Mouse (Mus musculus) erythroblast, adult 5-6 weeks (primary cell): ENCODE data around the gene Gns. TPM values are rescaled to one million over a fixed set of nuclear protein-coding genes. Genes with fewer than 3 reads are reported as not detected.

Source experiments
- total RNA-seq, 2 experiments: library from RNA; stranded (forward) in 1 of 2; stranded (reverse) in 1 of 2; fragments of 150-400 nt in 1 of 2; fragments of 200-764, 138-1000 nt in 1 of 2; gene quantifications; 2 replicates each; pipeline versions ENCODE4 v1.2.3 to v1.2.4; 2015 to 2017; ENCODE audit warnings: low replicate concordance in 2 of 2

Gene Gns
- total RNA-seq, 2 experiments from 2014 or later = 9.6 to 11.6 TPM

Other genes with a start within 250 kb of the Gns start
- gene Tbc1d30, start 13.8 kb upstream of the Gns start, total RNA-seq (2015; ENCODE audit: low replicate concordance) = 0.42 TPM in 1 of 2 replicates, not detected in the other
- gene Tbc1d30, start 13.8 kb upstream of the Gns start, total RNA-seq (2017; ENCODE audit: low replicate concordance) = 0.14 and 0.60 TPM in 2 replicates
- 11.7 and 12.5 TPM in 2 replicates for gene Rassf3, start 111.3 kb downstream of the Gns start, total RNA-seq (2015; ENCODE audit: low replicate concordance)
- gene Rassf3, start 111.3 kb downstream of the Gns start, total RNA-seq (2017; ENCODE audit: low replicate concordance) = 7.8 and 12.7 TPM in 2 replicates
- gene Tbk1, start 221.7 kb downstream of the Gns start, total RNA-seq (2015; ENCODE audit: low replicate concordance) = 57.1 and 60.0 TPM in 2 replicates
- 105 and 141 TPM in 2 replicates for gene Tbk1, start 221.7 kb downstream of the Gns start, total RNA-seq (2017; ENCODE audit: low replicate concordance)